Mouse (Mus musculus): ENCODE measurements around the gene Olfr641.

Olfr641 gene

DNA sequence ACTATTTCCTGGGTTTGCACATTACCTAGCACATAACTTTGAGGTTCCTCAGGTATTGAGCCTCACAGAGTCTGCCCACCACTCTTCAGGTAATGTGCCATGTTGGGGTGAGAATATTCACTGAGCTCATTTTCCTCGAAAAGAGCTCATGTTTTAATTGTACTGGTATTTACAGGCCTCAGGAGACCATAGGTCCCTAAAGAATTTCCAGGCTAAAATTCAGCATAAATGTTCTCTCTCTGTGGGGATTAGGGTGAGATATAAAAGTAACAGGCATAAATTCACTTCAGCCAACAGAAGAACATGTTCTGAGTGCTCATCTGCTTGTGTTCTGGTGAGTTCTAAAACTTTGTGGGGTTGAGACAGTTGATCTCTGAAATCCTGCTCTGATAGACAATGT, at the start of gene Olfr641:
Gene Olfr641, plus strand, starts transcription at position 301 of the 400 bp plus-strand sequence.
- no peak for DNase-seq (ENCODE audit: low read depth)

DNA sequence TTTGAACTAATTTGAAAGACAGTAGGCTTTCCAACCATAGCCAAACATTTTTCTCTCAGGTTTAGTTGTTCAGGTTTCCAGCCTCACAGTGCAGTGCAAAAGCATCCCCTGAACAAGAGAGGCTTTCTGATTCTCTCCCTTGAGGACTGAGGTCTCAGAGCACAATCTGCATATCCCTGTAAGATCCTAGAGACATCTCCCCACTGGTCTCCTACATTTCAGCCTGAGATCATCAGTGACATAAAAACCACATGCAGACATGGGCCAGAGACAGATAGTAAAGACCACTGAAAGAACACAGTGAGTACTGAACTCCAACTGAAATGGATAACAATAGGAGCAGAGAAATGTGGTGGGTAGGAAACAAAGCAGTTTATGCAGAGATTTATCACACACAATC, 36.8 kb upstream of the Olfr641 start, which contains the start of gene Olfr638:
Gene Olfr638, plus strand, starts transcription at position 301 of the 400 bp plus-strand sequence.
- DNase-seq (ENCODE audit: low read depth), result no peak

DNA sequence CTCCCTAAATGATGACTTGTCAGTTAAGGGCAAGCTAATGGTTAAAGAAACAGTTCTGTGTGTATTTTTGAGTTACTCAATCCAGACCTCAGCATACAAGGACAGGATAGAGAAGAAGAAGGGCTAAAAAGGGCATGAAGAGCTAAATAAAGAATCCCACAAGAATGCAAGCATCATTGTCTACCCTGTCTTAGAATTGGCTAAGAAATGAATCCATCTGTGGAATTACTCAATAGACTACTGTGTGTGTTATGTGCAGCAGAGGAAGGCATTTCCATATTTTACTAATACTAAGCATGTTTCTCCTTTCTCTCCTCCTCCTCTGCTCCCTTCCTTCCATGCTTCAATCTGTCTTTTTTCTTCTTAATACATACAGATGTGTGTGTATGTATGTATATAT, 36.1 kb upstream of the Olfr641 start:
- DNase-seq (ENCODE audit: low read depth), result no peak

DNA sequence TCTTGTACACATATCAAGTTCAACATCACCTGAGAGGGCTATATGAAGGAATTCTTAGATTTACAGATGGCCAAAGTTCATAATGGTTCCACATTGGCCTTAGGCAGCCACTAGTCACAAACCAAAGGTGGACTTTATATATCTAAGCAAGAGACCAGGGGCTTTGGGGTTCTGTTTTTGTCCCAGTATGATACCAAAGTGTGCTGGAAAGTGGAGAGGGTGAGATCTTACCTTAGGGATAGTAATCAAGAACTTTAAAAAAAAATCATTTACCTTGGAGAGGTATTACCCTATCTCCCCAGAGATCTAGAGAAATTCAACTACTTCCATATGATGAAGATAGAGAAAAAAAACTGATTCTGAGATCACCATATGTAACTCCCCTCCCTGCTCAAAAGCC, 18.0 kb upstream of the Olfr641 start, which contains the start of gene Olfr639:
Gene Olfr639, minus strand, starts transcription at position 101 of the 400 bp plus-strand sequence.
- no peak for DNase-seq (ENCODE audit: low read depth)

DNA sequence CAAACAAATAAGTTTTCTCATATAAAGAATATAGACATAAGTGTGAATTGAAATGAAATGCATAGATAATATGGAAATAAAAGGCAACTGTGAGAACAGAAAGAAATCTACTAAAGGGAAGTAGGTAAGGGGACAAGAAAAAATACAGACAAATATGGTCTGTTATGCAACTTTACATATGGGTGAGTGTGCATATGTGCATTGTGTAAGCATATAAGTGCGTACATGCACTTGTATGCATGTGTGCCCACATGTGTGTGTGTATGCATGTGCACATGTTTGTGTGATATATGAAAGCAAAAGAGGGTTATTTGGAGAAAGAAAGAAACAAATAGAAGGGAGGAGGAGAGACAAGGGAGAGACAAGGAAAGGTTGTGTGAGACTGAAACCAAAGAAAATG, 16.3 kb upstream of the Olfr641 start:
- no peak for DNase-seq (ENCODE audit: low read depth)

DNA sequence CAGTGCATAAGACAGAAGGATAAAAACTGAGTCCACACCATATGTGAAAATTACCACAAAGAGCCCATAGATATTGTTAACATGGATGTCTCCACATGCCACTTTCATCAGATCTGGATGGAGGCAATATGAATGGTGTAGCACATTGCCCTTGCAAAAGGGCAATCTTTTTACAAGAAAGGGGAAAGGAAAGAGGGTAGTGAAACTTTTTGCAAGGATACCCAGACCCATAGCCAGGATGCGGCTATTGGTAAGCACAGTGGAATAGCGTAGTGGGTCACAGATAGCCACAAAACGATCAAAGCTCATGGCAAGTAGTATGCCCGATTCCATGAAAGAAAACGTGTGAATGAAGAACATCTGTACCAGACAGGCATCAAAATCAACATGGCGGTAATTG, 13.6 kb upstream of the Olfr641 start:
- DNase-seq (ENCODE audit: low read depth), result no peak

DNA sequence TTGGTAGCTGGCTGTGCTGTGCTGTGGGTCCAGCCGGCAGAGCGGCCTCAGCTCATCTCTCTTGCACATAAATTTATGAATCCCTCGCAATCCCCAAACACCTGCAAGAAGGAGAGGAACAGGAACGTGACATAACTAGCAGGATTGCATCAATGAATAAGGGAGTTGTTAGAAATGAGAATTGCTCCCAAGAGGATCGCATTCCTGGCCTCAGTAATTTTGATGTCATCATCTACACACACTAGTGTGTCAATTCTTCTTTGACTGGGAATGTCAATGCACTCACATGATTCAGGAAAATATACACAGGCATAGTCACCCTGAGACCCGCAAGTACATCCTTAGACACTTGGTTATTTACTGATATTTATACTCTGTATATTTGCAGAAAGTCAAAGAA, 9.8 kb upstream of the Olfr641 start, which contains the start of gene Olfr640:
Gene Olfr640, minus strand, starts transcription at position 101 of the 400 bp plus-strand sequence.
- DNase-seq (ENCODE audit: low read depth), result no peak

DNA sequence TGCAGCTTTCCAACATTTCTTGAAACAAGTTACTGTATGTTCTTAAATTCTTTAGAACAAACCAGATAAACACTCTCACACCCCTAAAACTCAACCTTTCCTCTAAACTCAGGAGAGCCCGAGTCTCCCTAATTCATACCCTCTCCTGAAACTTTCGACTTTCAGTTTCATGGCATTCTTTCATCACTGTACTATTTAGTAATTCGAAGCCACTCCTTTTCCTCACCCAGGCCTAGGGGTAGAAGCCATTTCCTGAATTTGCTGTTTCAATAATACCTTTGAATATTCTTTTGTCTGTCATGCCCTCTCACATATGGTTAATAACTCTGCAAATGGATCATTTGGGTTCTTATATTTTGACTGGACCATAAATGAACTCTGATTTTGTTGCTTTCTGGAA, 8.3 kb upstream of the Olfr641 start:
- DNase-seq (ENCODE audit: low read depth), result no peak

DNA sequence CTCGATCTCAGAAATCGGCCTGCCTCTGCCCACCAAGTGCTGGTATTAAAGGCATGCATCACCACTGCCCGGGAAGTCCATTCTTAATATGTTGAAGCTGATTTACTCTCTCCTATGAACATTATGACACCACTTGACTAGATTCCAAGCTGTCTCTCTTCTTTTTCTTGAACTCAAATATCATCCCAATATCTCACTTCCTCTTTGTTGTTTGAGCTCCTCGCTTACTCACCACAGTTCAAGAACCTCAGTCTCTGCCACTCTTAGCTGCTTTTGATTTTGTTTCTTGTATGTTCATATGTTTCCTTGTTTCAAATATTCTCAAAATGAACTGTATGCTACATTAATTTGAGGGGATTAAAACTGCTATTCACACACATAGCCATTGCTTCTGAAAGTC, 15.5 kb downstream of the Olfr641 start:
- no peak for DNase-seq (ENCODE audit: low read depth)

DNA sequence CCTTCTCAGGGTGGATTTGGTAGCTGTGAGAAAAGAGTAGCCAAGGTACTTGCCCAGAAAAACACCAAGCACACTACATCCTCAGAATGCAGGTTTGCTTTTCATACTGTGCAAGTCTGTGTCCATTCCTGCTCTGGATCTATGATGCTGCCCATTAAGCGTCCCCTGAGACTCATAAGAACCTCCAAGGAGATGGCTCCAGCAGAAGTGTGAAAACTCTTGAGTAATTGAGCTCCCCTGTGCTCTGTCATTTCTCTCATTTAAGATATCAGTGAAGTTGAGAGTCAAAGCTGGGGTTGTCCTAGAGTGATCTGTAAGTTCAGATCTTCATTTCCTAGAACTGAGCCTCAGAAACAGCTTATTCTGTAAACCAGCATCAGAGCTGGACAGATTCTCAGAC, 17.3 kb downstream of the Olfr641 start, which contains the start of gene Olfr642:
Gene Olfr642, minus strand, starts transcription at position 101 of the 400 bp plus-strand sequence.
- no peak for DNase-seq (ENCODE audit: low read depth)

DNA sequence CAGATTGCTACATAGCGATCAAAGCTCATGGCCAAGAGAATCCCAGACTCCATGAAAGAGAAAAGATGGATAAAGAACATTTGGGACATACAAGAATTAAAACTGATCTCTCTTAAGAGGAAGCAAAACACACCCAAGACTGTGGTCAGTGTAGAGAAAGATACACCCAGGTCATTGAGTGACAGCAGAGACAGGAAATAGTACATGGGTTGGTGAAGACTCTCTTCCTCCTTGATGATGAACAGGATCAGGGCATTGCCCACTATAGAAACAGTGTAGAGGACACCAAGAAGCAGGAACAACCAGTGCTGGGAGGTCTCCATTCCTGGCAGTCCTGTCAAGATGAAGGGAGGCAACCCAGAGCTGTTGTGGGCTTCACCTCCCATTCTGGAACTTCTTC, 24.0 kb downstream of the Olfr641 start:
- DNase-seq (ENCODE audit: low read depth), result no peak

DNA sequence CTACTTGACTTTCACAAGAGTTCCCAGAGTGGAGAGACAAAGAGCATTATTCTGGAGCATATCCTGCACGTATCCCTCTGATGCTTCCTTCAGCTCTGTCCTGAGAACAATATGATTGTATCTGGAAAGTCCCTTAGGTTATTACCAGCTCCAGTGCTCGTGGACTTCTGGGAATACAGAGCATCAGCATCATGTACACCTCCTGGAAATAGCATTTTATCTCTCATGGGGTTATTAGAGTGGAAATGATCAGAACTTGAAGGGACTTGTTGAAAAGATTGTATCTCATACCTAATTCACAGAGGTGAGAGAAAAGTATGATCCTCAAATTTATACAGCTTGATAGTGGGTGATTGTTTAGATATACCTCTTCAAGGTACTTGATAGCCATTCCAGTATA, 26.1 kb downstream of the Olfr641 start, which contains the start of gene 4930516K23Rik:
Gene 4930516K23Rik, minus strand, starts transcription at position 101 of the 400 bp plus-strand sequence.
- no peak for DNase-seq (ENCODE audit: low read depth)

DNA sequence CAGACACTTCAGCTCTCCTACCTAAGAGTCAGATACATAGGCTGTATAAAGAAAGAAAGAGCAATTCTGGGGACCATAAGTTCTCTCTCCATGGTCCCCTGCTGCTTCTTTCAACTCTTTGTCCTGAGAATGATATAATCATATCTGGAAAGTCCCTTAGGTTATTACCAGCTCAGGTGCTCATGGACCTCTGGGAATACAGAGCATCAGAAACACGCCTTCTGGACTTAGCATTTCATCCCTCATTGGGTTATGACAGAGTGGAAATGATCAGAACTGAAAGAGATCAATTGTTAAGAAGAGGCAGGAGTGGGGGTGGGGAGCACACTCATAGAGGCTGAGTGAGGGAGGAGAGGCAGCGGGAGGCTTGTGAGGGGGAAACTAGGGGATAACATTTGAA, 36.5 kb downstream of the Olfr641 start, which contains the start of gene Olfr644:
Gene Olfr644, minus strand, starts transcription at position 101 of the 400 bp plus-strand sequence.
- no peak for DNase-seq (ENCODE audit: low read depth)

DNA sequence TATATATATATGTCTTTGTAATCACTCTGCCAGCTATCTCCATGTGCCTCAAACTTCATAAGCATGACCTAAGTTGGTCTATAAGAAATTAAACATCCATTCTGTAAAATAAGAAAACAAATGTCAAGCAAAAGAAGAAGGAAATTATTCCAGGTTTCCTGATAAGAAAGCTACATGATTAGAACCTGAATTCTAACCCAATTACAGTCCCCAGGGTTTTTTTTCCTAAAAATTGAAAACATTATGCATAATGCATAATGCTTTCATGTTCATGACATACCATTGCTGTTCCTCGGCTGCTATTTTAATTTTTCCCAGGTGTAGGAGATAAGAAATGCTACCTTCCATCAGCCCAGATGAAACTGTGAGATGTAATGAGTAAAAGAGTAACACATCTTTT, 50.1 kb downstream of the Olfr641 start, which contains the start of gene Olfr645:
Gene Olfr645, minus strand, starts transcription at position 101 of the 400 bp plus-strand sequence.
- DNase-seq (ENCODE audit: low read depth), result no peak
